Mouse (Mus musculus) spleen, postnatal 36 days (tissue): ENCODE results near the gene Ccdc121.
"Not testable (repeated sequence)": the region's sequence is repeated elsewhere in the genome, so short reads cannot be mapped to it uniquely, and the experiment has no call there.

Experiments used
- DNase-seq, 2 experiments: peaks; one replicate each; pipeline ENCODE4 v3.0.0; 2022; ENCODE audit warnings: low spot score in 2 of 2, mixed read lengths in 1 of 2

Gene Ccdc121

GRCm38 (mm10) chr1:181512430-181513129 is 1.3 kb upstream of the Ccdc121 start:
- DNase-seq: no peak

GRCm38 (mm10) chr1:181510855-181511254 is 396 bp downstream of the Ccdc121 start:
- not testable (repeated sequence) for DNase-seq

GRCm38 (mm10) chr1:181505367-181505766 is 5.9 kb downstream of the Ccdc121 start:
- DNase-seq: no peak

GRCm38 (mm10) chr1:181503471-181503870 is 7.8 kb downstream of the Ccdc121 start:
- DNase-seq: no peak

DNA sequence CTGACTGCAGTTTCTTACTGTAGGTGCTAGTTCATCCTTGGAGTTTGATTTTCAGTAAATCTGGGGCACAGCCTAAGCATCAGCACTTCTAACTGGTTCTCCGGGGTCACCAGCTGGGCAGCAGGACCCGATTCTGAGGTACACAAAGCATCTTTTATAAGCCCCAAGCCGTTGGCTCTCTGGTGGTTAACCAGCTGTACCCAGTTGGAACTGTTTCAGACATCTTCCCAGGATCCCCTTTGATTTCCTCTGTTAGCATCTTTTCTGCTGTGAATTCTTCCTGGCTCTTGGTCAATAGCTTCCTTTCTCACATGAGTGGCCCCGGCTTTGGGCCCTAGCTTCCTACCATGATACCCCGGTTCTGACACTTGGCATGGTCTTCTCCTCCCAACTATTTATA is 26.6 kb downstream of the Ccdc121 start:
- DNase-seq: no peak

GRCm38 (mm10) chr1:181476557-181476956 is 34.7 kb downstream of the Ccdc121 start:
- DNase-seq: no peak

DNA sequence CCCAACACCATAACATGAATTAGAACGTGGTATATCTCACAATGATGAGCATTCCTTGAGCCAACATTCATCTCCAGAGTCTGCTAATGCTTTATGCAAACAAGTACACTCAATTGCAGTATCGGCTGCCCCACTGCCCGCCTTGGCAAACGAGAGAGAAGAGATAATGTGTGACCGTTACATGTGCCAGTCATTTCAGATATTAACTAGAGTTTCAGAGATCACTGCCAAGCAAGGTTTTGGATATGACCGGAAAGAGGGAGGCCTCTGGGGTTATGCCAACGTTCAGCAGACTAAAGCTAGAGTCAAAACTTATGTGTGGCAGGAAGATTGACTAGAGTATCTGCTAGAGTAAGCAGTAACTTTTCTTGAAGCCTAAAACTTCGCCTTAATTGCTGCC is 35.1 kb downstream of the Ccdc121 start:
- no peak for DNase-seq

DNA sequence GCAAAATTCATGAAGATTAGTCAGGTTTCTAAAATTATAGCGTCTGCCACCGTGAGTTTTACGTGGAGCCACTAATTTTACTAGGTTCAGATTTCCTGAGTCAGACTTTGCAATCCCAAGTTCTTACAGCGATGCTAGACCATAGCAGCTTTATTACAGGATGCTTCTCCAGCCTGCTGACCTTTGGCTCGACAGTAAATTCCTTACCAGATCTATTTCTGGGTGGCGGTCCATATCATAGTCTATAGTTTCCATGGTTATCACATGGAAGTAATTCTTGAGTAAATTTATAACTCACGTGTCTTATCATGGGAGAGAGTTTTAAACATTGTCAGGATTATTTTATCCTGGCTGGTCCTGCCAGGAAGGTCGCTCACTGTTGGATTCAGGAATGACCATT is 41.8 kb downstream of the Ccdc121 start:
- DNase-seq: no peak

GRCm38 (mm10) chr1:181467321-181467670 is 44.0 kb downstream of the Ccdc121 start:
- DNase-seq: no peak

- no peak for DNase-seq
Observed at GRCm38 (mm10) chr1:181466601-181467320, 44.5 kb downstream of the Ccdc121 start.

GRCm38 (mm10) chr1:181466040-181466439 is 45.2 kb downstream of the Ccdc121 start:
- no peak for DNase-seq

- DNase-seq: no peak
Observed at GRCm38 (mm10) chr1:181465027-181465426, 46.2 kb downstream of the Ccdc121 start.

DNA sequence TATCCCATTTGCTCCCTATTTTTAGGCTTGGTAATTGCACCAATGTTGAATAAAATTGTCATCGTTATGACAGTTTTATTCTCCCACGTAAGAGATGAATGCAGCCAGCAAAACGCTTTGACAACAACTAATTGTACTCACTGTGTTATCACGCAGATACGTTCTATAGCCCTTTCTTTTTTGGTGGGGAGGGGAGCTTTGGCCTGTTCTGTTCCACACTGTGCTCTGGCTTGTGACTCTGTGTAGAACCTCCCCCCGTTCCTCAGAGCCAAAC is 48.4 kb downstream of the Ccdc121 start:
- no peak for DNase-seq

- DNase-seq: no peak
Observed at GRCm38 (mm10) chr1:181462051-181462905, 49.0 kb downstream of the Ccdc121 start.

DNA sequence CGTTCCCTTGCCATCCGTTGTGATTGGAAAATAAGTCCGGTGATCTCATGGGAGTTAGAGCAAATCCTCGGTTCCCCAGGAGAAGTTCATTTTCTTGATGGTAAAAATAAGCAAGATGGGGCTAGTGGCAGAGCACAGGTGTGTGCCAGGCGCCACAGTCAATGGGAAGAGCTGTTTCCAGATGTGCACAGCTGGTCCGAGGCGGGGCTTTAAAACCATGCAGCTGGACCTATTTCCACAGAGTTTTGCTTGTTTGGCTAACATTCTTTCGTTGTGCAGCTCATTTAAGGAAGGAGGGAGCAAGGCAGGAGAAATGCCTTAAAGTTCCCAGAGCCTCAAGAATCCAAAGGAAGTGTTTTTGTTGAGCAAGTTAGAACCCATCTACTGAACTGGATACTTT is 49.8 kb downstream of the Ccdc121 start:
- DNase-seq: no peak

DNA sequence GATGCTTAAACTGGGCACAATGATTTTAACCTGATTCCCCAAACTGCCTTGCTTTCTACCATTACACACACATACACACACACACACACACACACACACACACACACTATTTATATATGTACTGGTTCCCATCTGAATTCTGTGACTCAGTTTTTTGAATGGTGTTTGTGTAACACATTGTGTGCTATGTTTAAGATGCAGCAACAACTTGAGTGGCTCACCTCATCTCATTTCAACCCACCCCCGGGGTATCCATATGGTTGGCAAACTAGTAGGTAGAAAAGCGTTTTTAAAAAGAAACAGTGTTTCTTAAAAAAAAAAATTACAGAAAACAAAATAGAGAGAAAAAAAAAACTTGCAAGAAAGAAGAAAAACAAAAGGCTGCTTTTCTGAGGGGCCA is 51.0 kb downstream of the Ccdc121 start:
- no peak for DNase-seq
